Mouse (Mus musculus): Measurements from ENCODE around the gene Zfp777.

The Zfp777 gene

DNA sequence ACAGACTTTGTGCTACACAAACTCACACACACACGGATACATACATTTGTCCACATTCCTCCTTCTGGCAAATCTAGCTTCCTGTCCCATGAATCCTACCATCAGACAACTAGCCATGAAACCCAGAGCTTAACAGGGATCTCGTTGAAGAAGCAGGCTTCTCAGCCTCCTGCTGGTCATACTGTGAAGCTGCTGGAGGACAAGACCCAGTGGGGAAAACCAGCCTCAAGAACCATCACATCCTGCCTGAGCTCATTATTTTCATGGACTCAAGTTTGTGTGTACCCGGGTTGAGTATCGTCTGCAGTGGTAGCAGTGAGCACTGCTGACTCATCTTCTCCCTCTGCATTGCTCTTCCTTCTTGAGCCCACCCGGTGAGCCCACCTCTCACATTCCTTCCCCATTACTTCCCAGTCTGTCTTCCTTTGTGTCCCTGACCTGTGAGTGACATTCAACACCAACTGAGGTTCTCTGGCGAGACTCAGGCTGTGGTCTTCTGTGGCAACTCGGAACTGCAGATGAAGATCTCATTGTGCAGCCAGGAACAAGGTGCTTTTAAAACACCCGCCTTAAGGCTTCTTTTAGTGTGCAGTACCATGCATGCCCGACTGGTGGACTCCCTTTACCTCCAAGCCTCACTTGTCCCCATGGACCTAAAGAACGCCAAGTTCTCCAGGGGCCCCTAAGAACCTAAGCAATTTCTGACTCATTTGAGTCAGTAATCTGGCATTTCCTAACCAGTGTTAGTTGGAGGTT lies 22.6 kb downstream of the Zfp777 start:
- DNase-seq (ENCODE audit: inconsistent ontology term), result no peak

DNA sequence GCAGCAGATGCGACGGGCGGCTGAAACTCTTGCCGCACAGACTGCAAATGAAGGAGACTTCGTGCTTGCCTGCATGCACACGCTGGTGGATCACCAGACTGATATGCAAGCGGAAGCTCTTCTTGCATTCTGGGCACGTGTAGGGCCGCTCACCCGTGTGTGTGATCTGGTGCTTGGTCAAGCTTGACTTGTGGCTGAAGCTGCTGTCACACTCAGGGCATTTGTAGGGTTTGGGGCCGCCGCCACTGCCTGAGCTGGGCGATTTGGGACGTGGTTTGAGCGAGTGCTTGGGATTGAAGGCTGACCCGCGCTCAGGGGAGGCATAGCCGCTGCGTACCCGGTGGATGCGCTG lies 23.7 kb downstream of the Zfp777 start:
- no peak for DNase-seq (ENCODE audit: inconsistent ontology term)

DNA sequence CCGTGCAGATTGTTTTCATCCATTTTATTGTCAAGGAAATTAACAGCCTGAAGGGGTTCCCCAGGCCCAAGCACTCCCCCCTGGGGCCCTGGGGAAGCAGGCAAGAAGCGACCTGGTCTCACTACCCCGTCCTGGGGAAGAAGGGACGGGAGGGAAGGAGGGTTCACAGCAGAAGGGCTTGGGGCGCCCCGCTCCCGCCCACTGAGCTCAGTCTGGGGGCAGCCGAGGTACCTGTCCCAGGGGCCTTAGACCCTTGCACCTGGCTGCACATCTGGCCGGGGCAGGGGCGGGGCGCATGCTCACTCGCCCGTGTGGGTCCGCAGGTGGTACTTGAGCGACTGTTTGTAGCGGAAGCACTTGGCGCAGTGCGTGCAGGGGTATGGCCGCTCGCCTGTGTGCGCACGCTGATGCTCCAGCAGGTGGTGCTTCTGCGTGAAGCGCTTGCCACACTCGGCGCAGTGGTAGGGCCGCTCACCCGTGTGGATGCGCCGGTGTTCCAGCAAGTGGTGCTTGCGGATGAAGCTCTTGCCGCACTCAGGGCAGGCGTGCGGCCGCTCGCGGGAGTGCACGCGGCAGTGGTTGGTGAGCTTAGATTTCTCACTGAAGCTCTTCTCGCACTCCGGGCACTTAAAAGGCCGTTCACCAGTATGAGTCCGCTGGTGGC lies 24.2 kb downstream of the Zfp777 start:
- DNase-seq (ENCODE audit: inconsistent ontology term), result no peak

DNA sequence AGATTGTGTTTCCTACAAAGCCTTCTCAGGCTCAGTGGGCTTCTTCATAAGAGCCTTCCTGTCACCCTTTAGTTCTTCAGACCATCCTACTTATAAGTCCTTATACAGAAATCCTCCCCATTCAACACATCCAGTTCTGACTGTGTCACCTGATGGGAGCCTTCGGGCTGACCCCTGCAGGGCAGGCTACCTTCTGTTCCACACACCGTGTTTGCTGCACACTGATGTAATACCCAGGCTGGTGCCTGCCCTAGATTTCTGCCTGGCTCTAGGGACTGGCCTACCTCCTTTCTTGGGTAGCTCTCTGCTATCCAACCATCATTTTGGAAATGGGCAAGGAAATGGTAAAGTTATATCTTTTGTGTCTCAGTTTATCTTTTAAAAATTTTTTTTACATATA lies 26.0 kb downstream of the Zfp777 start:
- DNase-seq (ENCODE audit: inconsistent ontology term), result no peak

DNA sequence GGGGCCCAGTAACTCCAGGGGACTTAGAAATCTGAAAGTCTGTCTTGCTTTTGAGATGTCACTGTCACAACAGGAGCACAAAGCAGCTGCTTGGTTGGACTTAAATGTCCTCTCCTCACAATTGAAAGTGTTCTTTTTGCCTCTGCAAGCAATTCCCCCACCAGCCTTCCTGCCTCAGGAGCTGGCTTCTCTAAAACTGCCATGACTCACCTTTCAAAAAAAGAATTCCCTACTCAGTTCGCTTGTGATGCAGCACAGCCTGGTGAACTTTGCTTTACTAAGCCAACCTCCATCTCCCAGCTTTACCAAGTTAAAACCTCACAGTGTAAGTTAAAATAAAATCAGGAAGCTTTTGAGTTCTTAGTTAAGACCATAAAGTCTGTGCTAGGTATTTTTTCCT lies 27.0 kb downstream of the Zfp777 start:
- DNase-seq (ENCODE audit: inconsistent ontology term), result no peak

DNA sequence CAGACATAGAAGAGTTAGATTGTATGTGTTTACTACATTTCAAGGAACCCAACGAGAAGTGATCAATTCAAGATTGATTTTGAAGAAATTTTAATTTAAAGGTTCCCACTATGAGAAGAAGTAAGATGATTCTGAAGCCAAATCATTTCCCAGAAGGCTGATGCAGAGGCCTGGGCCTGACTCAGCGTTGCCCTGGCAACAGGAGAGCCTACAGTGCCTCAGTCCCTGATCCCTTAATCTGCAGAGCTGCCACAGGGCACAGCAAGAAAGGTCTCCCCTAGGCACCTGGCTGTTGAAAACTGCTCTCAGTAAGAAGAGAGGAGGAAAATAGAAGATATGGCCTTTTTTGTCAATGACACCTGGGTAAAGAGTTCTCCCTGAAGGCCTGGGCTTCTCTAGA lies 28.7 kb downstream of the Zfp777 start:
- no peak for DNase-seq (ENCODE audit: inconsistent ontology term)

DNA sequence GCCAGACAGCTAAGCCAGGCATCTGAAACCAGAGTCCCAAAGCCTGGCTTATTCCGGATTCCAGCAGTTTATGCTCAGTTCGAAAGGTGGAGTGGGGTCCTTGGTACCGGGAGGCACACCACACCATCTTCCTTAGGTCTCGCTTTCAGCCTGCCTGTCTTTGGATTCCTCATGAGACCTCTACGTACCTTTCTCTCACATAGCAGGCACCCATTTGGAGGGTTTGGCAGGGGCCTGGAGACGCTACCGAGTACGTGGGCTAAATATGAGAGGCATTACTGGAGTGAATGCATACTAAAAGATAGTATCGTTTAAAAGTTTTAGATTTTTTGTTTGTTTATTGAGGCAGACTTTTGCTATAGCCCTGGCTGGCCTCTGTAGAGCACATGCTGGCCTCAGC lies 31.9 kb downstream of the Zfp777 start:
- DNase-seq (ENCODE audit: inconsistent ontology term), result no peak

DNA sequence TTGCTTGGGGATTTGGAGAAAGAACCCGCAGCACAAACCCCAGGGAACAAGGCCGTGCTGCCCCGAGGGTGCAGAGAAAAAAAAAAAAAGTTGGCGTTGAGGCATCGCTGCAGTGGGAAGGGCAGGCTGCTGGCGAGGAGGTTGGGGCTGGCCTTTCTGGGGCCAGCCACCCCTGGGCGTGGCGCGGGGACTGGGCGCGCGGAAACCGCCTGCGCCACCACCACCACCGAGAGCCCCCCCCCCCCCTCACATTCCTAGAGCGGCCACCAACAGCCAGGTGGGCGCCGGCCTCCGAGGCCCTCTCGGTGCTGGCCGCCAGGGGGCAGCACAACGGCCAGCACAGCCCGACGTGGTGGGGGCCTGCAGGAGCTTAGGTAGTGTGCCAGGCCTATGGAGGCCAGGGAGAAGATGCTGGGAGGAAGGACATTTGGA lies 32.6 kb downstream of the Zfp777 start:
- peak; percentile 82 for DNase-seq (ENCODE audit: inconsistent ontology term)

DNA sequence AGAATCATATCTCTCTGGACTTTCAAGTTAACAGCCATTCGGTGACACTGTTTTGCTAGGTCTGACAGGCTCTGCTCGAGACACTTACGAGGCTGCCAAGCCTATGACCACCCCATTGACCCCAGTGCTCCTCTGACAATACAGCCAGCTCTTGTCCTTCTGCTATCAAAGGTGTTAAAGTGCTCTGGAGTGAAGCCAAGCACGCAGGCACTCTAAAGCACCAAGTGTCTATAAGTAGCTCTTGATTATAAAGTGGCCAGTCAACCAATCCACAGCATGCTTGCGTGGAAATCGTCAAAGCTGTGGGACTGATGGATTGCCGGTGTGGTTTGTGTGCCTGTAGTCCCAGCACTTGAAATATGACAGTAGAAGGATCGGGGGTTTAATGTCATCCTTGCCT lies 38.0 kb downstream of the Zfp777 start:
- DNase-seq (ENCODE audit: inconsistent ontology term), result no peak

DNA sequence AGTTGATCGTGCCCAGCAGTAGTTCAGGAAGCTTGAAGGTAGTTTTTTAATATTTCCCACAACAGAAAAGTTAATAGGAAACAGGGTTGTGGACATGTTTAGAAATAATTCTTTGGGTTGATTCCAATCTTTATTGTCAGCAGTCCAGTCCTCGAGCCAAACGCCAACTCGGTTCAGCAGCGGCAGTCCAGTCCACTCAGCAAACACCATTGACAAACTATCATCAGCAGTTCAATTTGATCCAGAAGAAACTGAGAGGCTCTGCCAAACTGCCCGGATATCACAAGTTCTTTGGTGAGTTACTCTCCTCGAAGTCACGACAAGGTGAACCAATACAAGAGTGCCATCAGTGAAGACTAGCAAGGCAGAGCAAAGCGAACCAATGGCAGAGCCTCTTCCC lies 53.0 kb downstream of the Zfp777 start:
- DNase-seq (ENCODE audit: inconsistent ontology term), result no peak

DNA sequence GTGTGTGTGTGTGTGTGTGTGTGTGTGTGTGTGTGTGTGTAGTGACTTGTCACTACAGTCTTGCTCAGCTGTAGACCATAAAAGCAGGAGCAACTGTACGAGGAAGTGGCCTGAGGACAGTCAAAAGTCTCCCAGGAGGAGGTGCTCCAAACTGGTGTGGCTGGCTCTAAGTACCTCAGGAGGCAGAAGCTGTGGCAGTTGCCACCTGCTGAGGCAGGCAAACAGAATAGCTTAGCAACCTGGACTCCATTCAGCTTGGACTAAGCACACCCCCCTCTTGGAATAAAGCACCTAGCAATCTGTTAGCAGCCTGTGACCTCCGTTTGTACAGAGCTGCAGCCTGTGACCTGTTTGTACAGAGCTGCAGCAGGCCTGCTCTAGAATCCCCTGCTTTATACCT lies 64.8 kb downstream of the Zfp777 start:
- DNase-seq (ENCODE audit: inconsistent ontology term), result no peak

DNA sequence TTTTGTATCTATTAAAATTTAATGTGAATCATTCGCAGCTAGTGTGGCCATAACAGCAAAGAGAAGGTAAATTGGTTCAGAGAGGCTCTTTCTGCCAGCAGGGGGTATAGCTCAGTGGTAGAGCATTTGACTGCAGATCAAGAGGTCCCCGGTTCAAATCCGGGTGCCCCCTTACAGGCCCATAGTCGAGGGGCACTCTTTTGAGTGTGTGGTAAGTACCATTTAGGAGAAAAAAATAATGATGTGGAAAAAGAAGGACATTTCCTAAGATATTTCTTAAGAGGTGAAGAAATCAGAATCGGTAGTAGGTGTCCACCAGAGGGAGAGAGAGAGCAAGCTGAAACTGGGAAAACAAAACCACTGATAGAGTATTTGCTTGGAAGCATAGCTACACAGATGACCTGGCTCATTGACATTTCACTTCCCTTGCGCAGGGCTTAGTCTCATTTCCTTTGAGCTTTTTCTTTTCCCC lies 69.8 kb downstream of the Zfp777 start:
- peak; percentile 87 for DNase-seq (ENCODE audit: inconsistent ontology term)

DNA sequence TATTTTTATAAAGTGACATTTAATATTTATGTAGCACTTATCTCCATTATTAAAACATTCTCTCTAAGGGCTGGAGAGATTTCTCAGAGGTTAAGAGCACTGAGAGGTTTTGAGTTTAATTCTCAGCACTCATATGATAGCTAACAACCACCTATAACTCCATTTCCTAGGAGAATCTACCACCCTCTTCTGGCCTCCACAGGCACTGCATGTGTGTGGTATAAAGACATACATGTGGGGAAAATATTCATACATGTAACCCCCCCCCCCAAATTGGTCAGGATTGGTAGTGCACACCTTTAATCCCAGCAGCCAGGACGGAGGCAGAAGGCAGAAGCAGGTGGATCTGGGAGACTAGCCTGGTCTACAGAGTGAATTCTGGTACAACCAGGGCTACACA lies 74.1 kb downstream of the Zfp777 start:
- DNase-seq (ENCODE audit: inconsistent ontology term), result no peak
